Mouse (Mus musculus): Measurements from ENCODE around the gene Slc16a12.
A peak's percentile ranks its signal among the peaks of the same experiment; 100 is the strongest.
"Not testable (repeated sequence)": the region's sequence is repeated elsewhere in the genome, so short reads cannot be mapped to it uniquely, and the experiment has no call there.

Gene Slc16a12

GRCm38 (mm10) chr19:34746688-34747504, at the start of gene Slc16a12:
TSS of gene Slc16a12 (minus strand) at chr19:34747289.
- DNase-seq (ENCODE audit: low read depth, low spot score) = peak; percentile 51

GRCm38 (mm10) chr19:34796396-34796795, 49.3 kb upstream of the Slc16a12 start:
- no peak for DNase-seq (ENCODE audit: low read depth, low spot score)

GRCm38 (mm10) chr19:34782491-34782890, 35.4 kb upstream of the Slc16a12 start:
- no peak for DNase-seq (ENCODE audit: low read depth, low spot score)

GRCm38 (mm10) chr19:34778993-34779392, 31.9 kb upstream of the Slc16a12 start:
- DNase-seq (ENCODE audit: low read depth, low spot score) = no peak

- no peak for DNase-seq (ENCODE audit: low read depth, low spot score)
These were observed 31.0 kb upstream of the Slc16a12 start for GRCm38 (mm10) chr19:34778098-34778497.

- DNase-seq (ENCODE audit: low read depth, low spot score) = peak; percentile 62
These were observed 25.7 kb upstream of the Slc16a12 start for GRCm38 (mm10) chr19:34772775-34773174.

GRCm38 (mm10) chr19:34770764-34771163, 23.7 kb upstream of the Slc16a12 start:
- DNase-seq (ENCODE audit: low read depth, low spot score) = no peak

- no peak for DNase-seq (ENCODE audit: low read depth, low spot score)
These were observed 11.7 kb upstream of the Slc16a12 start for GRCm38 (mm10) chr19:34758754-34759153.

GRCm38 (mm10) chr19:34756561-34757240, 9.6 kb upstream of the Slc16a12 start:
- DNase-seq (ENCODE audit: low read depth, low spot score) = no peak

GRCm38 (mm10) chr19:34755680-34756079, 8.6 kb upstream of the Slc16a12 start:
- DNase-seq (ENCODE audit: low read depth, low spot score) = no peak

- DNase-seq (ENCODE audit: low read depth, low spot score) = no peak
These were observed 6.2 kb upstream of the Slc16a12 start for GRCm38 (mm10) chr19:34753243-34753642.

- no peak for DNase-seq (ENCODE audit: low read depth, low spot score)
These were observed 5.5 kb upstream of the Slc16a12 start for GRCm38 (mm10) chr19:34752391-34753092.

- no peak for DNase-seq (ENCODE audit: low read depth, low spot score)
These were observed 4.1 kb upstream of the Slc16a12 start for GRCm38 (mm10) chr19:34751150-34751549.

GRCm38 (mm10) chr19:34748992-34749391, 1.9 kb upstream of the Slc16a12 start:
- no peak for DNase-seq (ENCODE audit: low read depth, low spot score)

GRCm38 (mm10) chr19:34747969-34748368, 880 bp upstream of the Slc16a12 start:
- DNase-seq (ENCODE audit: low read depth, low spot score) = not testable (repeated sequence)

- DNase-seq (ENCODE audit: low read depth, low spot score) = no peak
These were observed 888 bp downstream of the Slc16a12 start for GRCm38 (mm10) chr19:34746201-34746600.

GRCm38 (mm10) chr19:34745012-34745411, 2.1 kb downstream of the Slc16a12 start:
- no peak for DNase-seq (ENCODE audit: low read depth, low spot score)

- peak; percentile 57 for DNase-seq (ENCODE audit: low read depth, low spot score)
These were observed 9.2 kb downstream of the Slc16a12 start for GRCm38 (mm10) chr19:34737916-34738315.

GRCm38 (mm10) chr19:34735900-34736299, 11.2 kb downstream of the Slc16a12 start:
- no peak for DNase-seq (ENCODE audit: low read depth, low spot score)

- DNase-seq (ENCODE audit: low read depth, low spot score) = no peak
These were observed 14.1 kb downstream of the Slc16a12 start for GRCm38 (mm10) chr19:34733020-34733419.

GRCm38 (mm10) chr19:34731356-34731755, 15.7 kb downstream of the Slc16a12 start:
- no peak for DNase-seq (ENCODE audit: low read depth, low spot score)

GRCm38 (mm10) chr19:34730584-34730983, 16.5 kb downstream of the Slc16a12 start:
- DNase-seq (ENCODE audit: low read depth, low spot score) = no peak
